14 mouse cellular contexts compared by ENCODE assay signal in the genomic region with DNA sequence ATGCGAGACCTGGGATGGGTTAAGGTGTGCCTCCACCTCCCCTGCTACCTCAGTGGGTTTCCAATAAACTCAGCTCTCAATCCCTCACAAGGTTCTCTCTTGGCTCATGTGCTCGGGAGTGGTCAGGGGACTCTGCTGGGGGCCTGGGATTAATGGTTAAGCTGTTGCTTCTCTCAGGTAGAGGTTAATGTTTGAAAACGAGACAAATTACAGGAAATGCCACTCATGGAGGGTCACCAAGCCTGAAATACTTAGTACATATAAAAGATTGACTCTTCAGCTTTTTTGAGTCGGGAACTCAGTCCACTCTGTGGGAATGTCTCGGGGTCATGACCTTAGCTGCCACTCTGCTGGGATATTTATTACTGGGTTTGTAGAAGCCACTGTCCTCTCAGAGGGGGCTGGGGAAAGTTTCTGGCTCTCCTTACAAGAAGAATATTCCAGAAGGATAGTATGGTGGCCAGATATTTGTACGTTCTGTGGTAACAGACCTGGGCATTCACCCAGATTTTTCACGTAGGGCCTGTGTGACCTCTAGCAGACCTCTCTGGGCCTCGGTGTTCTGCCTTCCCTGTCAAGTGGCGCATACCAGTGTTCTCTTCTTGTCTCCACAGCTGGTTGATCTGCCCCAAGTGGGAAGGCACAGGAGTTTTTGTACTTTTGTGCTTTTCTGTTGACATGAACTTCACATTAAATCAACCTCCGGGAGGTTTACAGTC. TPM values are rescaled to one million over a fixed set of nuclear protein-coding genes. Genes with fewer than 3 reads are reported as not detected.
DNase-seq lines count a peak whose midpoint lies in the region; ATAC-seq and TF ChIP-seq lines count a peak whose summit lies in the region.
"Had no signal": no experiment of that assay in that cellular context is flagged by ENCODE, and none has a peak within 500 bp of the region (broad histone marks: within the 10 kb centered on the region; RNA-seq: fewer than 3 reads in every experiment).

No protein-coding gene starts in this region.

- WGBS in liver, embryonic 13.5 days (ENCODE audit: insufficient replicate concordance) = 49% methylated on average over 10 of the region's 10 CpGs
- WGBS in hindbrain, postnatal 0 days = 65% methylated on average over 10 of the region's 10 CpGs

- H3K36me3 ChIP-seq in liver, embryonic 13.5 days = no peaks in the 10 kb centered on the region
- no peaks in the 10 kb centered on the region for H3K36me3 ChIP-seq in hindbrain, postnatal 0 days (ENCODE audit: insufficient read depth, low read length)
- H3K36me3 ChIP-seq: neural tube, embryonic 12.5 days had no signal

- H3K9ac ChIP-seq in liver, embryonic 13.5 days = no peak overlapping the region
- H3K9ac ChIP-seq in hindbrain, postnatal 0 days (replicated peaks; ENCODE audit: low read length) = no peak overlapping the region
- H3K9ac ChIP-seq: neural tube, embryonic 12.5 days had no signal

- H3K9me3 ChIP-seq in liver, embryonic 13.5 days (replicated peaks) = no peaks in the 10 kb centered on the region
- H3K9me3 ChIP-seq in hindbrain, postnatal 0 days (ENCODE audit: low read length) = no peaks in the 10 kb centered on the region
- H3K9me3 ChIP-seq: neural tube, embryonic 12.5 days had no signal

- H3K27me3 ChIP-seq in liver, embryonic 13.5 days = no peaks in the 10 kb centered on the region
- H3K27me3 ChIP-seq in hindbrain, postnatal 0 days (ENCODE audit: insufficient read depth, low read length) = no peaks in the 10 kb centered on the region
- H3K27me3 ChIP-seq: neural tube, embryonic 12.5 days had no signal

- peak overlapping the region; percentile 59 for H3K27ac ChIP-seq in gastrocnemius, adult 2 months
- no peak overlapping the region for H3K27ac ChIP-seq in liver, embryonic 13.5 days
- H3K27ac ChIP-seq in hindbrain, postnatal 0 days = no peak overlapping the region
- H3K27ac ChIP-seq: layer of hippocampus, adult 2 months; neural tube, embryonic 12.5 days had no signal

- peak; percentile 20; the same call in 1 of the 2 replicates for ATAC-seq in liver, embryonic 13.5 days (ENCODE audit: low read depth)
- no peak for ATAC-seq in megakaryocyte-erythroid progenitor cell, adult 5-6 weeks (replicated peaks; ENCODE audit: low FRiP score, low TSS enrichment, poor library complexity, severe bottlenecking)
- ATAC-seq in hindbrain, postnatal 0 days = no peak

- H3K4me3 ChIP-seq in gastrocnemius, adult 2 months = no peak overlapping the region
- H3K4me3 ChIP-seq in liver, embryonic 13.5 days (replicated peaks) = no peak overlapping the region
- no peak overlapping the region for H3K4me3 ChIP-seq in hindbrain, postnatal 0 days (ENCODE audit: low read length)
- H3K4me3 ChIP-seq: layer of hippocampus, adult 2 months; neural tube, embryonic 12.5 days had no signal

- no peak overlapping the region for H3K4me2 ChIP-seq in liver, embryonic 13.5 days
- no peak overlapping the region for H3K4me2 ChIP-seq in hindbrain, postnatal 0 days (ENCODE audit: low read depth, low read length)
- H3K4me2 ChIP-seq: neural tube, embryonic 12.5 days had no signal

- TF ChIP-seq CTCF in gastrocnemius, adult 2 months (IDR thresholded peaks at IDR 0.05) = no peak
- no peak for TF ChIP-seq CTCF in hindbrain, postnatal 0 days (IDR thresholded peaks at IDR 0.05; ENCODE audit: low read depth)

- peaks cover 8% of the 10 kb centered on the region; the same call in 1 of the 2 replicates for H3K4me1 ChIP-seq in liver, embryonic 13.5 days (replicated peaks)
- no peaks in the 10 kb centered on the region for H3K4me1 ChIP-seq in hindbrain, postnatal 0 days (ENCODE audit: insufficient read depth, low read length)

- no peak for DNase-seq in gastrocnemius, adult 2 months
- DNase-seq in gastrocnemius, postnatal 14 days = no peak
- peak; percentile 83 for DNase-seq in adipocyte (ENCODE audit: low spot score)
- DNase-seq in kidney, adult 18-20 months = peak; percentile 75
- no peak for DNase-seq in liver, embryonic 13.5 days
- DNase-seq in layer of hippocampus, adult 8-10 months (ENCODE audit: low spot score in 2 of 2) = no peak
- no peak for DNase-seq in hindbrain, postnatal 0 days (ENCODE audit: low spot score)
- DNase-seq: midbrain, embryonic 14.5 days had no signal

- intact Hi-C loops in gastrocnemius, adult 2 months (cut with DNase I) = no loop called here
- intact Hi-C loops in gastrocnemius, postnatal 14 days (cut with DNase I; ENCODE audit: low total_unique reads) = no loop called here

RNA-seq across cellular contexts. Expression of a gene that starts 17.8 kb away (rescaled TPM):
- total RNA-seq in gastrocnemius, adult 2 months (2021) = 1 to 10 TPM; 2.0 to 2.1 TPM
- total RNA-seq in gastrocnemius, postnatal 14 days (2021) = 1 to 10 TPM; 2.0 to 2.3 TPM
- polyA plus RNA-seq in liver, embryonic 13.5 days (2015; fragmentation: Nextera tagmentation; extraction: Ambion mirVana) = not detected in 2 replicates
- 1 to 10 TPM; 1.1 to 2.7 (median 1.7) TPM for total RNA-seq in layer of hippocampus, adult 8-10 months (2022)
- total RNA-seq in megakaryocyte-erythroid progenitor cell, adult 5-6 weeks (2014; fragmentation: Nextera tagmentation) = not detected in 2 replicates
- not detected in 2 replicates for total RNA-seq in megakaryocyte-erythroid progenitor cell, adult 5-6 weeks (2017)
- 1.9 and 2.0 TPM in 2 replicates for total RNA-seq in hindbrain, postnatal 0 days (2014; rRNA removed)
- 0.93 and 1.2 TPM in 2 replicates for polyA plus RNA-seq in hindbrain, postnatal 0 days (2015; fragmentation: Nextera tagmentation; extraction: Ambion mirVana)

RNA-seq across cellular contexts. Expression of a gene that starts 27.5 kb away (rescaled TPM):
- not detected for total RNA-seq in gastrocnemius, adult 2 months (2021)
- total RNA-seq in gastrocnemius, postnatal 14 days (2021) = not detected
- not detected in 2 replicates for polyA plus RNA-seq in liver, embryonic 13.5 days (2015; fragmentation: Nextera tagmentation; extraction: Ambion mirVana)
- 1 to 10 TPM in 1 of 4 experiments, under 1 TPM in 3; 0.47 to 1.1 (median 0.57) TPM for total RNA-seq in layer of hippocampus, adult 8-10 months (2022)
- not detected in 2 replicates for total RNA-seq in megakaryocyte-erythroid progenitor cell, adult 5-6 weeks (2014; fragmentation: Nextera tagmentation)
- not detected in 2 replicates for total RNA-seq in megakaryocyte-erythroid progenitor cell, adult 5-6 weeks (2017)
- 1.9 TPM in 1 of 2 replicates, not detected in the other for total RNA-seq in hindbrain, postnatal 0 days (2014; rRNA removed)
- polyA plus RNA-seq in hindbrain, postnatal 0 days (2015; fragmentation: Nextera tagmentation; extraction: Ambion mirVana) = 0.25 and 0.29 TPM in 2 replicates
- total RNA-seq: adrenal gland, adult 18-20 months; heart, postnatal 14 days had no signal
- polyA plus RNA-seq: C2C12; neural tube, embryonic 12.5 days had no signal

RNA-seq across cellular contexts. Expression of a gene that starts 49.4 kb away (rescaled TPM):
- 10 to 100 TPM in 1 of 2 experiments, 1 to 10 TPM in 1; 9.3 to 12.8 TPM for total RNA-seq in gastrocnemius, adult 2 months (2021)
- 1 to 10 TPM; 7.7 to 9.2 TPM for total RNA-seq in gastrocnemius, postnatal 14 days (2021)
- polyA plus RNA-seq in liver, embryonic 13.5 days (2015; fragmentation: Nextera tagmentation; extraction: Ambion mirVana) = 46.4 and 52.5 TPM in 2 replicates
- 1 to 10 TPM; 1.1 to 3.3 (median 1.5) TPM for total RNA-seq in layer of hippocampus, adult 8-10 months (2022)
- total RNA-seq in megakaryocyte-erythroid progenitor cell, adult 5-6 weeks (2014; fragmentation: Nextera tagmentation) = not detected in 2 replicates
- total RNA-seq in megakaryocyte-erythroid progenitor cell, adult 5-6 weeks (2017) = not detected in 2 replicates
- total RNA-seq in hindbrain, postnatal 0 days (2014; rRNA removed) = 2.9 and 3.8 TPM in 2 replicates
- 9.1 and 9.4 TPM in 2 replicates for polyA plus RNA-seq in hindbrain, postnatal 0 days (2015; fragmentation: Nextera tagmentation; extraction: Ambion mirVana)

Comparison
In these comparisons a context has a peak if more than half of its experiments do, and no peak if none do; other contexts are left out.
1. DNase-seq: peak in adipocyte (single experiment) and kidney, adult 18-20 months (single experiment); none in gastrocnemius, adult 2 months (single experiment), gastrocnemius, postnatal 14 days (single experiment), liver, embryonic 13.5 days (single experiment), layer of hippocampus, adult 8-10 months (0 of 2) and hindbrain, postnatal 0 days (single experiment).